Mouse (Mus musculus) c-Kit-negative CD71-positive TER-119-positive erythroid progenitor cells, embryonic 14.5 days (primary cell): Measurements from ENCODE around the gene Fpr3.
"Not testable (repeated sequence)": the region's sequence is repeated elsewhere in the genome, so short reads cannot be mapped to it uniquely, and the experiment has no call there.

Experiments used
- DNase-seq: peaks from one replicate; pipeline ENCODE4 v3.0.0-alpha.2; 2013; ENCODE audit warnings: low read depth, low spot score

Fpr3 gene

DNA sequence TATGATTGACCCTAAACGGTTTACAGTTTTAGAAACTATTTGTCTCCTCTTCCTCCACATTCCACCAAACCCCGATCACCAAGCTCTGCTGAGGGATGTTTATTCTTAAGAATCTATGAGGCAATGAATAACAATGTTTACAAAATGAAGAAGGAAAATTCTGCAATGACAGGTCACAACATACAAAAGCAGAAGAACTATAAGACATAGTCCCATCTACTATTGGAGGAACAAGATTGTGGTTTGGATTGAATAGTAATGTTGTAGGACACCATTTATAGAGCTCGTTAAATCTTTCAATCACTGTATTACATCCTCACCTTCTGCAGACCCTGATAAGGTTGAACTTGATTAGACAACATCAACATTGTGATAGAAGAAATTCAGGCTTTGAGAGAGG lies 5.0 kb upstream of the Fpr3 start:
- no peak for DNase-seq

- no peak for DNase-seq
Measured at GRCm38 (mm10) chr17:17883840-17884239, 3.8 kb upstream of the Fpr3 start, which contains the start of gene Fpr1. Gene Fpr1 (minus strand): TSS chr17:17883940.

DNA sequence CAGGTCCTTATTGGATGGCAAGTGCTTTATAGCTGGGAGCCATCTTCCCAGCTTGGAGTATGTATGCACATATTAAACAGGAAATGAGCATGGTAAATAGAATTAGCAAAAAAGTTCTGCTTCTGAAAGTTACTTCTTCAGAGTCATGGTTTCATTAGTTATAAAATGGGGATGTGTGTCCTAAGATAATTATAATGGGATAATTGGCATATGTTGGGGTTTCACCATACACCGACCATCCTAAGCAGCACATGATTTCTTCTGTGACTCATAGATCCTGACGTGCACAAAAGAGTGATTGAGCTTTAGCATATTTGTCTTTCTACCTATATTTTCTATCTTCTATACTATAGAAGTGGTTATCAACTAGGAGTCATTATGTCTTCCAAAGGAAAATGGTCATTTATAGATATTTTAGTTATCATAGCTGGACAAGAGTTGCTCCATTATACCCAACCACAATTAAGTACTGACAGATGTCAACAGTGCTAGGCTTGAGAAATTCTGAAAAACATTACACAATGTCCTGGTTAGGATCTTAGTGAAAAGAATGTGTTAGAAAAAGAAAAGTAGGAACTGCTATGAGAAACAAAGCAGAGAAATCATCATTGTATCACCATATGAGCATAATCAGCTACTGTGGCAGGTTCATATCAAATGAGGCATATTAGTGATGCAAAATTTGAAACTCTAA lies 2.2 kb downstream of the Fpr3 start:
- no peak for DNase-seq

DNA sequence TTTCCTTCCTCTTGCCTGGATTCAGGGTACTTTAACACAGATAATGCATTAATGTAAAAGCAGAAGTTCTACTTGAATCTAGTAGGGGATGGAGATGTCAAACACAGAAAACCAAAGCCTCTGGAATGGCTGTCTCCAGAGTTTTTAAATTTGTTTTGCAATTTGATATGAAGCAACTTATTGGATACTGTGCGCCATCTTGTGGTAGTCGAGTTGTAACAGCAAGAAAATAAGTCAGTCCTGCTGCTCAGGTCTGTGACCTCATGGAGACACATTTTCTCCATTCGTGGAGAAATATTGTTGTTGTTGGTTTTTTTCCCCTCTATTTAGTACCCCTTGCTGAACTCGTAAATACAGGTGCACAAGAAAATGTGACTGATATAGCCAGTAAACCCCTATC lies 8.4 kb downstream of the Fpr3 start:
- DNase-seq = no peak

DNA sequence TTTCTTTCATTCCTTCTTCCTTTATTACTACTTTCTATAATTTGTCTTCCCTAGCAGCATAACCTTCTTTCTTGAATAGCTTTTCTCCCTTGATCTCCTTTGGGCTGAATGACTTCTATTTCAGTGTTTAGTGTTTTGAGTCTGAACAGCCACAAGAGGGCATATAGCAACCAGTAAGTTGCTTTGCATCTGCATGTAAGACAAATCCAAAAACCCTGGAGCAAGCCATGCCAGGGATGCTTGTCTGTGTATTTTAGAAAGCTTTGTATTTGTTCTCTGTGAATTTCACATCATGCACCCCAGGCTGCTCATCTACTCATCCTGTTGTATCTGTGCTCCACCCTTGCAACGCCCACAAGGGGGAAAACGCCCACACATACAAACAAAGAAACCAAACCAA lies 11.6 kb downstream of the Fpr3 start:
- no peak for DNase-seq

DNA sequence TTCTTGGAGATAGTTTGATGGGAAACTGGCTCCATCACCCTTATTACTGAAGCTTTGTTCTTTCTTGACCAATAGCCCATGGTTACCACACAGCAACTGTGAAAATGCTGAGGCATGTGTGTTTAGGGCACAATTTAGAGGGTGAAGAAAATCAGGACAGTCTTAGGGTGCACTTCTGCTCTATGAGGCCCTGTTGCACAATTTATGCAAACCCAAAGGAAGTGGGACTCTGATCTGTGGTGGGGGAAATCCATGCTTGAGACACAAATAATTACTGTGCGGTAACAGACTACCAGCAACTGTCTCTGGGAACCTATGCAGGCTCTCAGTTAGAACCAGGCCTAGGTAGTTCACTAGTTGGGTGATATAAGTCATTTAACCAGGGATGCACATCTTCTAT lies 13.1 kb downstream of the Fpr3 start:
- DNase-seq = no peak

DNA sequence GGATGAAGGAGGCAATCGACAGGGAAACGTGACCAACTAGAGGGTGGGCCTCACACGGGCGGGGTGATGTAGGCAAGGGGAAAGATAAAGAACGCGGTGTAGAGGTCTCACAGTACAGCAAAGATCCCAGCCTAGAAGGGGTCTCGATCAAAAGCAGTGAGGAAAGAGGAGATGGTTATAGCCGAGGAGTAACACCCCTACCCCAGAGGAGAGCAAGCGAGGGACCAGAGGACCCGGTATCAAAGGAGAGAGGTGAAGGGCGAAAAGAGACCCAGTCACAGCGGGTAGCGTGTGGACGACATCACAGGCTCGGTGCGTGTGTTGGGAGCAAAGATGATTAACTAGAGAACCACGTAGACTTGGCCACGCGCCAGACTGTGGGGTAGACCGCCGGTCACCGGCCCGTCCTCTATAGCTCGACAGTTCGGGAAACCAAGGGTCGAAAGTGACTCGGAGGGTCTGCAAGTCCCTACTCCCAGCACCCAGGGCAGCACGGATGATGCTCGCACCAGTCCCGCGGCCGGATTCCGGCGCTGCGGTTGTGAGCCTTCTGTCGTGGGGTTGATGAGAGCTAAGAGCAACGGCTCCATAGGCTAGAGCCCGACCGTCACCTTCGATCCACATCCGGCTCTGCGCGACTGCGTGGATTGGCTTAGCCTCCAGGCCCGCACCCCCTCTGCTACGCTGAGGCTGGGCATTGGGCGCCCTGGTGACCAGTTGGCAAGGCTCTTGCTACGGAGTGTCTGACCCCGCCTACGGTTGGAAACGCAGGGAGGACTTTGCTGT lies 22.2 kb downstream of the Fpr3 start:
- DNase-seq = no peak

DNA sequence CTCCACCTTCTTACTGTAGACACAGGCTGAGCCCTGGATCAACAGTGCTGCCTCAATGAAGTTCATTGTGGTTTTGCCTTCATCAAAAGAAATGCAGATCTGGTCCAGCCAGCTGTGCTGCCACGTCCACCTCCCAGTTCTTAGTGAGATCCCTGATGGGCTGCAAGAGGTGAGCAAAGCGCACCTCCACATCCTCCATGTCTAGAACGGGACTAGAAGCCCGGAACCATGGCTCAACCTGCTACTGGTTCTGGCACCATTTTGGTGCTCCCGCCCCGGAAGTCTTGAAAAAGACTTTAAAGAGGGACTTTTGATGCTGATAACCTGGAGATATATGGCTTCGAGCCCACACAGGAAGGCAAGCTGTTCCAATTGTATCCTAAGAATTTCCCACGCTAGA lies 25.0 kb downstream of the Fpr3 start:
- DNase-seq = not testable (repeated sequence)

- DNase-seq = no peak
Measured at GRCm38 (mm10) chr17:17917376-17917775, 29.7 kb downstream of the Fpr3 start.

GRCm38 (mm10) chr17:17917782-17918181 lies 30.1 kb downstream of the Fpr3 start:
- no peak for DNase-seq

GRCm38 (mm10) chr17:17973443-17973842 lies 85.8 kb downstream of the Fpr3 start:
- no peak for DNase-seq

DNA sequence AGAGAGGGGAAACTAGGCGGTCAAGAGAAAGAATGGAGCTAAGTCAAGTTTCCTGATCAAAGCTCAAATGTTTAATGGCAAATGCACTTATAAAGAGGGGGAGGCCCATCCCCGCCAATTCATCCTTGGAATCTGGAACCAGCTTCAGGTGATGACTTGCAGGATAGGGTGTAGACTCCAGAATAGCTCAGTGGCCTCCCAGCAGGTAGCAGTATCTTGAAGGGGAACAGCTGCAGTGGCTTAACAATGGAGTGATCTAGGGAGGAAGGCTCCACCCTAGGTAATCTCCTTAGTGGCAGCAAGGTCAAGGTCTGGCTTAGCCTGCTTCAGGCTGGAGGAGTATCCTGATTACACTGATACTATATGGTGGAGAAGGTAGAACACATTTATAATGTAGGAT lies 93.6 kb downstream of the Fpr3 start:
- DNase-seq = not testable (repeated sequence)

DNA sequence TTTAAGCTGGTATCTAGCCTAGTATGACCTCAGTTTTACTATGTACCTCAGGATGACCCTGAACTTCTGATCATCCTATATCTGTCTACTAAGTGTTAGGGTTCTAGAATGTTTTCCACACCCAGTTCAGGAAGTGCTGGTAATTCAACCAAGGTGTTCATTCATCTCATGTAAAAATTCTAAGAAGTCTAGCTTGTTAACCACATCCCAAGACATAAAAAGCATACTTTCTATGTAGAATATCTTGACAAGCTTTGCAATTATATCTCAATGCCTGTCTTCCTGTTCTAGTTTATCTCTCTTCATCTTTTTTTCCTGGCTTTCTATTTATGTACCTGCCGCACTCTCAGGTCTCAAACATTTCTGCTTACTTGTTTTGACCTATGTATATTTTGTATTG lies 117.1 kb downstream of the Fpr3 start:
- DNase-seq = no peak
